Mouse (Mus musculus) yolk sac, embryonic 10.5 days (tissue): ENCODE data around the gene Prkag3.

Experiments used
- DNase-seq: peaks from one replicate; pipeline ENCODE4 v3.0.0-alpha.2; 2017; ENCODE audit warnings: low spot score

Prkag3 gene

DNA sequence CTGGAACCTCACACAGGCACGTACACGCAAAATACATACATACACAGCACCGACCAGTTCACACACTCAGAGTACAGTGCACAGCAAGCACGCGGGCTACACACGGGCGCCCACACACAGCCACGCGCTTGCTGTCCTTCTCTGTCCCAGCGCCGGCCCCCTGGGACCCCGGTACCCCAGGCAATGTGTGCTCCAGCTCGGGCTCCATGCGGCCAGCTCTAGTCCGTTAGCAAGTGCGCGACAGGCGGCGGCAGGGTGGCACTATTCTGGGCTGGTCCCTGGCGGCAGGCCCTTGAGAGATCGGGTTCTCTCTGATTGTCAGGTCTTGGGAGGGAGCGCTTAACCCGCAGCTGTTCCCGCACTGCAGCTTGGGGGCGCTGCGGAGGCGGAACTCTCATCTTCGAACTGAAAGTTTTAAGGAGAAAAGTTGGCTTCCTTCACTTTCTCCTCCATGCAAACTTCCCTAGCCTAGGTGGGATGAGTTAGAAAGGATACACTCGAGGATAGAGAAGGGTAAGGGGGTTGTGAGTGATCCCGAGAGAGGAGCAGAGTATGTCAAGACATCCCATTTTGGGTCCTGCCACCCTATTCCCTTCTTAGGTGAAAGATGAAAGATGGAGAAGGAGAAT, at the start of gene Prkag3:
Prkag3 (minus strand) TSS at position 579 of the 629 bp plus-strand sequence.
- DNase-seq: no peak

DNA sequence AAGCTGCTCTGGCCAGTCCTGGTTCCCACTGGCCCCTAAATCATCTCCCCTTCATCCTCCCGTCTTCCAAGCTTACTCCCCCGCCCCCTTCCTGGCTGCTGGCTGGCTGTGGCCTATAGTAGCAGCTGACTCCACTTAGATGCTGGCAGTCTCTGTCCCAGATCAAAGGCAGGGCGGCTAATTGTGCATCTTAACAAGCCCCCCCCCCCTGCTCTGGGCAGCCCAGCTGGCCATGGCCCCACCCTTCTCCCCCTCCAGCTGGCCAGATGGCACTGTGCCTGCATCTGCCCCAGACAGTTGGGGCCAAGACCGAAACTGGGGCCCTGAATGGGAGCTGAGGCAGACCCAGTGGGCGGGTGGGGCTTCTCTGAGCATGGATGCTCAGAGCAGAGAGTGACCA, 48.4 kb upstream of the Prkag3 start:
- no peak for DNase-seq

DNA sequence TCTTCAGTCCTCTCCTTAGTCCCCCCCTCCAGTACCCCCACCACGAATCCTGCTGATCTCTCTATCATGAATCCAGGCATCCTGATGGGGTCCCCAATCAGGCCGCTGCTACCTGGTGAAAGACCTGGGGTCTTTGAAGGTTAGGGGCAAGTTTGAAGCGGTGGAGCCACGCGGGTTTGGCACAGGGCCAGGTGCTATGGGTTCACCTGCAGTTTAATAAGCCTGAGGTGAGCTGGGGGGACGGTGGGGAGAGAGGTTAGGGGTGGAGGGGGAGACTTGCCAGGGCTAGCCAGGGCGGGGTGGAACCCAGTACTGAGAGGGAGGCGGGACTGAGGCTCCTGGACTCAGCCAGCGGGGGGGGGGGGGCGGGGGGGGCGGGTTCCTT, 46.1 kb upstream of the Prkag3 start:
- DNase-seq: no peak

DNA sequence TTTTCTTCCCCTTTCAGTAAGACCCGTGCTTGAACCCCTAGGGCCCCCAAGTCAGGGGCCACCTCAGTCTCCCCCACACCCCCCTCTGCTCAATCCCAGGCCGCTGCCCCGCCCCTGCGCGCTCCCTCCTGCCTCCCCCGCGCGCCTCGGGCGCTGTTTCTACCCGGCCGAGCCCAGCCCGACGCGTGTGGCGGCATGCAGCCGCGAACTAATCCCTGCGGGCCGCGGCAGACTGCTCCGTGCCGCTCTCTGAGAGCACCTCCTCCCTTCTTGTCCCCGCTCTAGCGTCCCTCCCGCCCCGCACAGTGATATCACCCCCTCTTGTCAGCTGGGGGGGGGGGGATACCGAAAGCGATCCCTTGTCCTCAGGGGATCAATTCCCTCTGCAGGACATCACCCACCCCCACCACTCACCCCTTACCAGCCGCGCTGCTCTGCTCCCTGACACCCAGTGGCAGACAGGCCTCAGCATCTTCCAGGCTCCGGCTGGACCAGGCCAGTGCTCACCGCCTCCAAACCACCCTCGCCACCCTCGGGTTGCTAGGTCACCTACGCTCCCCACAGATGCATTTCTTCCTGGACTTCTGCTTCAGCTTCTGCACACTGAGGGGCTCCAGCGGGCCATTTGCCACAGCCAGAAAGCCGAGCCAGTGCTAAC, 45.6 kb upstream of the Prkag3 start:
- no peak for DNase-seq

DNA sequence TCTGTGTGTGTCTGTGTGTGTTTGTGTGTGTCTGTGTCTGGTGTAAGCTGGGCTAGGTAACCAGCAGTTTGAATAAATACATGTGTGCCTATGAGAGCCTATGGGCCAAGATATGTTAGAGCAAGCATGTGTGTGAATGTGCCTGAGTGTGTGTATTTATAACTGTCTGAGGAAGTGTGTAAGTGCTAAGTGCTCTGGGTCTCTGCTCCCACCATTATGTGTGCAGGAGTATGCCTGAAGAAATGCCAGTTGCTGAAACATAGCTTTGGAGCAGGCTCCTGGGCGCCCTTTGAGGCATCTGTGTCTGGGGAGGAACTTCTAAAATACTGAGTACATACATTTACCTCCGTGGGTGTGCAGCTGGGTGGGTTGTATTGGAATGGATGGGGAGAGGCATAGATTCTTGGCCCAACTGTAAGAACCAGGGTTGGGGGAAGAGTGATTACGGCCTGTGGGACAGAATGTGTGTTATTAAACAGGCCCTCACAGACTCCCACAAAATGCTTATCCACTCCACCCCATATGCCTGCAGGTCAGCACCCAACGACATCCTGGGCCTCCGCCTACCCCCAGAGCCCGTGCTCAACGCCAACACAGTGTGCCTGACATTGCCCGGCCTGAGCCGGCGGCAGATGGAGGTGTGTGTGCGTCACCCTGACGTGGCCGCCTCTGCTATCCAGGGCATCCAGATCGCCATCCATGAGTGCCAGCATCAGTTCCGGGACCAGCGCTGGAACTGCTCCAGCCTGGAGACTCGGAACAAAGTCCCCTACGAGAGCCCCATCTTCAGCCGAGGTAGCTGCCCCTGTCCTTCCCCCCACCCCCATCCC, 44.0 kb upstream of the Prkag3 start:
- DNase-seq: no peak

DNA sequence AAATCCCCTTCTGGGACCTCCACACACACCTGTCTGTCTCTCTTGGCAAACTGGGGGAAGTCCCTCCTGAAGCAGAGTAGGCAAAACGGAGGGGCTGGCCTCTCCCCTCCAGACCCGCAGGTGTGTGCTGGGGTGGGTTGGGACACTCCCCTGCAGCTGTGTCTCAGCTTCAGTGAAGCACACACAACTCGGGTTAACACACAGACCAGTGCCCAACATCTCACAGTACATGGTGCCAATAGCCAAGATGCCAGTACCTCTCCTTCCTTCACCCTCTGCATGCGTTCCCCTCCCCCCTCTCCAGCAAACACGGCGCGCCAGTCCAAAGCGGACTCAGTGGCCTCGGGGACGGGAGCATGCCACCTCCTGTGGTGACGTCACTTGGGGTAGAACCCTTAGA, 42.2 kb upstream of the Prkag3 start, which contains the start of gene Wnt10a:
Wnt10a (plus strand) TSS at position 268 of the 400 bp plus-strand sequence.
- no peak for DNase-seq

DNA sequence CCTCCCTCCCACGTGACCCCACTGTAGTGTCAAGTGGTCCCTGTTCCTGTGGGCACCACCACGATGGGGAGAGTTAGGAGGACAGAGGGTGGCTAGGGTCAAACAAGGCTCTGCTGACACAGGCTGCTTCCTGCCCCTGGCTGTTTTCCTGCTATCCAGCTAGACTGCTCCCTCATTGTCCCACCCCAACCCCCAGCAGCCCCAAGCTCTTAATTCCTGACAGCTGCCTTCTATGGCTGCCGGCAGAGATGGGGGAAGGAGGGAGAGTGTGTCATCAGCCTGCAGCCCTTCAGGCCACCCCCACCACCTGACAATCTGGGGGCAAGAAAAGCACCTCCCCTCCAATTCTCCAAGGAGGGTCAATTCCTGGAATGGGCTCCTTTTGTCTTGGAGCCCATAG, 41.1 kb upstream of the Prkag3 start:
- DNase-seq: no peak

DNA sequence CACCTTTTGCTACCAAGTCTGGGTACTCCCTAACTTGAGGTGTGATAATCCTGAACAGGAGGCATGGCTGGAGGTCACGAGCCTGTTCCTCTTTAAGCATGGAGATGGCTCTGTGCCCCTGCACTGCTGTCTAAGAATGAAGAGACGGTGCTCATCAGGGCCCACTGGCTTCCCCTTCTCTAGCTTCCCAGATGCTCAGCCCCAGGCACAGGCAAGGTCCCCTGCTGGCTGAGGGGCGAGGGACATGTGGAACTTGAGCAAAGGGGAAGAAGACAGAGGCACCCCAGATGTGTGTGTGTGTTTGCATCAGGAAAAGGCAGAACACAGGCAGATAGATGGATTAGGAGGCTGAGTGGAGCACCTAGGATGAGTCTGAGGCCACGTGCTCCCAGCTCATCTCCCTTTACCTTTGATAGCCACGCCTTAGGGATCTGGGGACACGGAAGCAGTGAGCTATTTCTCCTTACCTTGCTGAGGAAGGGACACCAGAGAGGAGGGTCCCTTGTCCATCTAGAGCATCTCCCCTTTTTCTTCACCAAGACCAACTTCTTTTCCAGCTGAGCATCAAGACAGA, 39.7 kb upstream of the Prkag3 start:
- DNase-seq: no peak

DNA sequence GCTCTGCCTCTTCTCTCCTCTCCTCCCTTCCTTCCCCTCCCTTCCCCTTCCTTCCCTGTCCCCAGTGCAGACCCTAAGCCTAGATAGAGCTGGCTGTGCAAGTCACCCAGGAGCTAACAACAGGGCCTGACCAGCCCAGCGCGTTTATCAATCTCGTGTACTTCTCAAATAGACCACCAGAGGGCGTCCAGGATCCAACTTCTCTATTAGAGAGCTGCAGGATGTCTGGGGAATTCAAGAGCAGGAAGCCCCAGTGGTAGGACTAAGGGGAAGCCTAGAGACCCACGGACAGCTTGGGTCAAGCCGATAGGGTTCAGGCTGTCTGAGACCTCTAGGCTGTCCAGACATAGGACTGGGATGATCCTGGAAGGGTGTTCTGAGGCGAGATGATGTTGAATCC, 38.8 kb upstream of the Prkag3 start:
- DNase-seq: peak; percentile 60

DNA sequence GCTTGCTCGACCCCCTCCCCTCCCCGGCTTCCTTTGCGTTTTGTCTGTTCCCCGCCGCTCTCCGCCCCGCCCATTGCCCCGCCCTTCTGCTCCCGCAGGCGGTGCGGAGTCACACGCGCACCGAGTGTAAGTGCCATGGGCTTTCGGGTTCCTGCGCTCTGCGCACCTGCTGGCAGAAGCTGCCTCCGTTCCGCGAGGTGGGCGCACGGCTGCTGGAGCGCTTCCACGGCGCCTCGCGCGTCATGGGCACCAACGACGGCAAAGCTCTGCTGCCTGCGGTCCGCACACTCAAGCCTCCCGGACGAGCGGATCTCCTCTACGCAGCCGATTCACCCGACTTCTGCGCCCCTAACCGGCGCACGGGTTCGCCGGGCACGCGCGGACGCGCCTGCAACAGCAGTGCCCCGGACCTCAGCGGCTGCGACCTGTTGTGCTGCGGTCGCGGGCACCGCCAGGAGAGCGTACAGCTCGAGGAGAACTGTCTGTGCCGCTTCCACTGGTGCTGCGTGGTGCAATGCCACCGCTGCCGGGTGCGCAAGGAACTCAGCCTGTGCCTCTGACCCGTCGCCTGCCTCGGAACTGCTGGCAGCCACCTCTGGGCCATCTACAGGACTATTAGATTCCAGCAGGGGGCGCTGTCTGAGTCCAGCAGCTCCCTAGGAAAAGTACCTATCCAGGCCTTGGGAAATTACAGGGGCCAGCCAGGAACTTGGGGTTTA, 35.2 kb upstream of the Prkag3 start:
- DNase-seq: no peak

DNA sequence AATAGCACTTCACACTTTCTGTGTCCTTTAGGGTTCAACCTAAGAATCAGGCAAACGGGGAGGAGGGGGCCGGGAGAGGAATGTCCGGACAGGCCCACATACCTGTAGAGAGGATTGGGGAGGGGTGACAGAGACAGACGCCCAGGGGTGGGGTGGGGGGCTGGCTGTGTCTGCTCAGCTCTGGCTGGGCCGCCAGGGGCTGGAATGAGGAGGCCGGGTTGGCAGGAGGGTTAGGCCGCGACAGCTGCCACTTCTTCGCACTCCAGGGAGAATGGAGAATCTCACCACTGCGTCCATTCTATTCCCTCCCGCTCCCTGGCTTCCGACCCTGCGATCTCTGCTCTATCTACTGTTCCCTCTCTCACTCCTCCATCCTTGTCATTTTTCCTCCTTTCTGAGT, 34.5 kb upstream of the Prkag3 start:
- DNase-seq: no peak

DNA sequence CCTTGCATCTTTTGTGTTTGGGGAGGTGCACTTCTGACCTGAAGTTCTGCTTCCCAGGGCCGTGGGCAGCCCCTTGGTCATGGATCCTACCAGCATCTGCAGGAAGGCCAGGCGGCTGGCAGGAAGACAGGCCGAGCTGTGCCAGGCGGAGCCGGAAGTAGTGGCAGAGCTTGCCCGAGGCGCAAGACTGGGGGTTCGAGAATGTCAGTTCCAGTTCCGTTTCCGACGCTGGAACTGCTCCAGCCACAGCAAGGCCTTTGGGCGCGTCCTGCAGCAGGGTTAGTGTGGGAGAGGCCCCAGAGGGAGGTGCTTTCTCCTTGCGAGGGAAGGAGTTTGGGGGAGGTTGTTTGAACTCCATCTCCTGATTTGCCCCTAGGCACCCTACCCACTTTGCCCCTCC, 33.0 kb upstream of the Prkag3 start:
- DNase-seq: no peak

DNA sequence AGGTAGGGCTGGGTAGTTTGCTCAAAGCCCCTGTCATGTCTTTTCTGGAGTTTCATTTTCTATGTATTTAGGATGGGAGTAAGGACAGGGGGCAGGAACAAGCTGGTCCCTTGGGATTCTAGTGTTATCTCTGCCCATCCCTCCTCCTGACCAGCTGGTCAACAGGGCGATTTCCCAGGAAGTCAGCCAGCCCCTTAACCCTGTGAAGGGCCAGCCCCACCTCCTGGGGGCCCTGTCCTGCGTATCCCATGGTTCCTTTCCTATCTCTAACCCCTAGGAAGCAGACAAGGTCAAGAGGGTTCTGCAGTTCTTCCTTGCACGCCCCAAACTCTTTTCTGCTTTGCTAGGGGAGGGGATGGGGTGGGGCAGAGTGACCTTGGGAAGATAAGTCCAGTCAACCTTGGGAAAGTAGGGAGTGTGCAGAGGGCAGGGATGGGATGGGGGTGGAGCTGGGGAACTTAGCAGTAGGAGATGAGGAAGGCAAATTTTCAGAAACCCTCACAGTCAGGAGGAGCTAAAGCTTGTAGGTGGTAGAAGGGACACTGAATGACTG, 30.0 kb upstream of the Prkag3 start:
- no peak for DNase-seq

DNA sequence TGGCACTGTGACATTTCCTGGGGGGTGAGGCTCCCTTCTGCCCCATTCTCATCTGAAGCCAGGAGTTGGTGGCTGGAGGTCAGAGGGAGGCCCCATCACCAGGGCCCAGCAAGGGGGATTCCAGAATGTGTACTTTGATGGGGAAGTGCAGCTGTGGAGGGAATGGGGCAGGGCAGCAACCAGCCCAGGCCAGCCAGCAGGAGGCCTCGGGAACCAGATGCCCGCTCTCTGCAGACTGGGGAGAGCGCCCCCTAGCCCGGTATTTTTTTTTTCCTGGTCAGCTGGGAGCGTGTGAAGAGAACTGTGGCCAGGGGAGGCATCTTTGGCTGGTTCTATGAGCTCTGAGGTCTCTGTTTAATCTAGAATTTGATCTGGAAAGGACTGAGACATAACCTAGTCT, 26.8 kb upstream of the Prkag3 start:
- no peak for DNase-seq

DNA sequence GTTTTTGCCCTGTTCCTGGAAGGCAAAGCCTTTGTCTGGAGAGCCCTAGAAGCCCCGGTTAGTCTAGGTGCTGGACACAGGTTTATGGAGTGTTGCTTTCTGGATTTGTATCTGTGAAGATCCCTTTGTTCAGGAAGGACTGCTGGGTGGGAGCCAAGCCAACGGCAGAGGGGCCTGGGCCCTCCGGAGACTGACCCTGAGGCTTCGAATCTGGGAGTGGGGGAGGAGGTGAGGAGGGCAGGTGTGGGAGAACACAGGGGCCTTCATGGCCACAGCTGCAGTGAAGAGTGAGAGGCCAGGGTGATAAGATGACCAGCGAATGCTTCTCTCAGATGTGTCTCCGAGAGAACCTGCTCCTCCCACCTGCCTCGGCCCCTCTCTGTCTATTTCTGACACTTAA, 25.0 kb upstream of the Prkag3 start:
- no peak for DNase-seq

DNA sequence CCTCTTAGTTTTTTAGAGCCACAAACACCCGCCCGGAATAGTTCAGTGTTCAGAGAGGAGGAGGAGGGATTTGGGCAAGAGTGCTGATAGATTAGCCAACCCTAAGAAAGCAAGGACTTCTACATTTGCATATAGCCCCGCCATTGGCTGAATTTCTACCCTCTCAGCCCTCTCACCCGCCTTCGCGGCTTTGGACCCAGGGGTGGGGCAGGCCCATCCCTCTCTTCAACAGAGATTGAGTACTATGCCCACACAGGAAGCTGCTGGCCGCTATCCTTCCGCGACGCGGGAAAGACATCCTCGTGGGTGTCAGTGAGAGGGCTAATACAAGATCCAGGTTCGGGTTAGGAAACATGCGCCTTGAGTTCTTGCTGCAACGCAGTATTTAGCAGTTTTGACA, 24.1 kb upstream of the Prkag3 start:
- peak; percentile 84 for DNase-seq

DNA sequence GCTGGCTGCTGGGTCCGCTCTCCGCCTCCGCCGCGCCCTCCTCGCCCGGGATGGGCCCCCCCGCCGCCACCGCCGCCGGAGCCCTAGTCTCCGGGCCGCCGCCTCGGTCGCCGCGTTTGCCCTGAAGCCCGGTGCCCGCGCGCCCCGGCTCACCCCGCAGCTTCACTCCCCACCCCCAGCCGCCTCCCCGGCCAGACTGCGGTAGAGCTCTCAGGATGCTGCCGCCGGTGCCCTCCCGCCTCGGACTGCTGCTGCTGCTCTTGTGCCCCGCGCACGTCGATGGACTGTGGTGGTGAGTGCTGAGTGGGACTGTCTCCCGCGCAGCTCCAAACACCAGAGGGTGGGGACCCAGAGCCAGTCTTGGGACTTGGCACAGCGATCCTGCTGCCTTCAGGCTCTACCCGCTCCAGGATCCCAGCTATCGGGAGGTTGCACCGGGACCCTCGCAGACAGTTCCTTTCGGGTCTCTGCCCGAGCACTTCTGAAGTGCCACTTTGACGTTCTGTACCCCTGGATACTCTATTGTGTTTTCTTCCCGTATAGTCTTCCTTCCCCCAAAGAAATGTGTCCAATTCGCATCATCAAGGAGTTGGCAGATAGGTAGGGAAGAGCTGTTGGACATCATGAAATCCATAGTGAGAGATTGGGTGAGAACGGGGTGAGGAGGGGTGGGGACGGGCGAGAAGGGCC, 23.1 kb upstream of the Prkag3 start:
- DNase-seq: no peak

DNA sequence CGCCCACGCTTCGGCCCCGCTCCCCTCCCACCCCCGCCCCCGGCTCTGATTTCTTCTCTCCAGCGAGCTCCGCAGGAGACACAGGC, 22.7 kb upstream of the Prkag3 start, which contains the start of gene Wnt6:
Wnt6 (plus strand) TSS at position 48 of the 86 bp plus-strand sequence.
- no peak for DNase-seq

DNA sequence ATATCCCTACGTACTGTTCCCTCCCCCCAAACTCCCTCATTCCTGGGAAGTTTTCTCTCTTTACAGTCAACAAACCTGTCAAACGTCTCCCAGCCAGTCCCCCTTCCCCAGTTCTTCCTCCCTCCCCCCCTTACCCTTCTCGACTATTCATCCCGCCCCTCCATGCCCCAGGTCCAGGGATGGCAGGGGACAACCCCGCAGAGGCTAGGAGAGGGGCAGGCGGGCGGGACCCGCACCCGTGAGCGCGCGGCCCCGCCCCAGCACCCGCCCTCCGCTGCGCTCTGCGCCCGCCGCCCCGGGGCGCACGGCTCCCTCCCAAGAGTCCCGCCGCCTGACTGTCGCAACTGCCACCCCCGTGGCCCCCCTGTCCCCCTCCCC, 22.4 kb upstream of the Prkag3 start:
- DNase-seq: no peak

DNA sequence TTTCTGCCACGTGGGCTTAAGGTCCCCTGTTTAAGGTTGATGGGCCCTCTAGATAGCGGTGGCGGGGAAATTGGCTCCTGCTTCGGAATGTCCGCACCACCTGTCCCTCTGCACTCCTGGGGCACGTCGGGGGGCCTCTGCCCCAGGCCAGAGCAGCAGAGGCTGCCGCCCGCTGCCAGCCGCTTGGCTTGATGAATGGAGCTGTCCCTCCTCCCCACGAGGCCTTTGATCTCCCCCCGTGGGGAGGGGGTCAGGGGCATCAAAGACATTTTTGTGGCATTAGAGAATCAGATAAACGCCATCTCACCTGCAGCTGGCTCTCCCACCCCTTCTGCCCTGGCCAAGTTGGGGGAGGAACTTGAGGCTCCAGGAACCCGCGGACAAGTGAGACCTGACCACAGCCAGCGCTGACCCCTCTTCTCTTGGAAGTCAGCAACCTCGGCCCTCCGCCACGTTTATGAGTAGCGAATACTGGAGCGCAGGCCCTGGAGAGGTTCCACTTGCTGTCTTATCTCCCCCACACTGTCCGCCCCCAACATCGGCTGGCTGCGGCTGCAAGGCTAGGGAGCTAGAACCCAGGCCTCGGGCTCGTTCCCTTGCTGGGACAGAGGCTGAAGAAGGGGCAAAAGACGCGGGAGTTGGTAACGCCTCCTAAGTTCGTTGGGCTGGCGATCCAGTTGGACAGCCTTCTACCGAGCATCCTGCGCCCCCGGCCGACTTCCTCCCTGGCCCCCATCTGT, 21.9 kb upstream of the Prkag3 start:
- DNase-seq: no peak

DNA sequence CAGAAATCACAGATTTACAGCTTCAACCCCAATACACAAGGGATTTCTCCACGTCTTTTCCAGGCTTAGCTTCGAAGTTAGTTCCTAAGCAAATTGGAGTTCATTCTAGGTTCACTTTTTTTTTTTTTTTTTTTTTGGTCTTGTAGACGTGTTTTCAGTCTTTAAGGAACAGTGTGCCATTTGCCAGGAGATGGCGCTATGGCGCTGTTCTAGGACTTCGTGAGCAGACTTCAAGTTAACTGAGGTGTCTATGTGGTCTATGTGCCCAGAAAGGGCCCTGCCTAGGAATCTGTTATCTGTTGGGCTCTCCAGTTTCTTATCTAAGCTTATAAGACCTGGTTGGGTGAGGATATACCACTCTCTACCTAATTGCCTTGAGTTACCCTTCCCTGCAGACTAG, 14.1 kb upstream of the Prkag3 start:
- peak; percentile 38 for DNase-seq
